Mouse (Mus musculus) embryonic facial prominence, embryonic 11.5 days (tissue): ENCODE results near the gene Bcor. TPM values are rescaled to one million over a fixed set of nuclear protein-coding genes. Genes with fewer than 3 reads are reported as not detected.

Experiments
- ATAC-seq: fragments of 200-750 bp; cut with Nextera tagmentation; replicated peaks from 2 replicates; pipeline ENCODE4 v1.8.0; 2017; ENCODE audit warnings: low read depth; ENCODE audit not compliant: insufficient number of reproducible peaks, low FRiP score, low TSS enrichment
- DNase-seq: peaks from one replicate; pipeline ENCODE4 v3.0.0-alpha.2; 2015; ENCODE audit warnings: low spot score
- H3K27ac ChIP-seq: fragments of 300-500 bp; sonication (generic); replicated peaks from 2 replicates; pipeline ENCODE4 v1.5.1; 2014; ENCODE audit warnings: mild to moderate bottlenecking, low read depth, low read length, control low read depth
- H3K27me3 ChIP-seq: fragments of 300-500 bp; sonication (generic); 2 replicates; pipeline ENCODE4 v1.6.1; 2014; ENCODE audit warnings: mild to moderate bottlenecking, low read length, moderate library complexity, mixed read lengths; ENCODE audit not compliant: control insufficient read depth, insufficient read depth
- H3K36me3 ChIP-seq: fragments of 300-500 bp; sonication (generic); replicated peaks from 2 replicates; pipeline ENCODE4 v1.6.1; 2014; ENCODE audit warnings: low read depth, mild to moderate bottlenecking, low read length, moderate library complexity, mixed read lengths; ENCODE audit not compliant: control insufficient read depth, insufficient read depth
- H3K4me1 ChIP-seq: fragments of 300-500 bp; sonication (generic); 2 replicates; pipeline ENCODE4 v1.6.1; 2014; ENCODE audit warnings: low read length, mixed read lengths; ENCODE audit not compliant: control insufficient read depth, insufficient read depth
- H3K4me2 ChIP-seq: fragments of 300-500 bp; sonication (generic); 2 replicates; pipeline ENCODE4 v1.6.1; 2014; ENCODE audit warnings: low read depth, mild to moderate bottlenecking, control low read depth, low read length, moderate library complexity
- H3K4me3 ChIP-seq: fragments of 300-500 bp; sonication (generic); 2 replicates; pipeline ENCODE4 v1.5.1; 2014; ENCODE audit warnings: low read depth, low read length, control low read depth
- H3K9ac ChIP-seq: fragments of 300-500 bp; sonication (generic); replicated peaks from 2 replicates; pipeline ENCODE4 v1.6.1; 2014; ENCODE audit warnings: mild to moderate bottlenecking, control low read depth, low read length
- H3K9me3 ChIP-seq: fragments of 300-500 bp; sonication (generic); replicated peaks from 2 replicates; pipeline ENCODE4 v1.6.1; 2016; ENCODE audit warnings: mild to moderate bottlenecking, low read length, inconsistent platforms, mixed read lengths; ENCODE audit not compliant: control insufficient read depth
- WGBS: fragments of 180-500 bp; shearing (Covaris S2); extraction: QIAGEN DNeasy Blood & Tissue Kit; methylation state at CpG from one replicate; pipeline ENCODE4 v1.1.7; 2014; 5-methylcytosine and 5-hydroxymethylcytosine counted together
- polyA plus RNA-seq: library from polyadenylated mRNA; unstranded; fragments of >200 nt; fragmentation: Nextera tagmentation; extraction: Ambion mirVana; gene quantifications from 2 replicates; pipeline ENCODE4 v1.2.1, GENCODE M21; 2014

Bcor gene
- polyA plus RNA-seq, 1 experiment from 2014 or later = 26.9 TPM

DNA sequence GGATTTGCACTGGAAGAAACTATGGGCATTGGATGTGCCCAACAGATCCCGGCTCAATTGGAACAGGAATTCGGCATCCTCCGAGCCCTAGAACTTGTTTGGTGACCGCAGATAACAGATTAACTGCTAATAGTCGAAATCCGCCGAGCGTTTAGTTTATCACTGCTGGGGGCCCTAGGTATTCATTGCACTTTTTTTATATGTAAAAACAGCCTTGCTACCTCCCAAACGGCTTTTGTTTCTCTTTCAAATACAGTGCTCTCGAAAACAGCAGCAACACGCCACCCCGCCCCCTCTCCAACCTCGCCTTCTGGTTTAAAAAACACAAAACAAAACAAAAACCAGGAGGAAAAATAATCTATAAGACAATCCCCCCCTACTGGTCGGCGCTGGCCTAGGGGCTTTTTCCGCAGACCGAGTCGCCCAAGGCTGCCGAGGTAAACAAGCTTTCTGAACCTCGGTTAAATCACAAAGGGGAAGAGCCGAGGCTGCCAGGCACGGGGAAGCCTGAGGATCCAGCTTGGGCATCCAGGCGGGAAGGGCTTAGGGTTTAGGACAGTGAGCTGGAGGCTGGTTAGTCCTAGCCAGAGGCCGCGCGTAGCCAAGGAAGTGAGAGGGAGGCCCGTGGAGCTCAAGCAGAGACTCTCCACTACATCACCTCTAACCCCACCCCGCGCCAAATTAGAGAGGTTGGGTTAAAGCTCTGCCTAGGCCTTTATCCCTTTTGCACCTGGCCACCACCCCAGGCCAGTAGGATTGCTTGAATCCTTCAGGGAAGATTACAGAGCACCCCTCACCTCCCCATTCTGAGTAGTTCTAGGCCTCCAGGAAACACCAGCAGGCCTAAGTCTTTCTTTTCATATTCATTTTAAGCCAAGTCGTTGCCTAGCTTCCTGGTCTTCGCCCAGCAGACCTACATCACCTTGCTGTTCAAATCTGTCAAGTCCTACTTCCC, 6.7 kb downstream of the Bcor start:
- no peak overlapping the region for H3K27ac ChIP-seq

DNA sequence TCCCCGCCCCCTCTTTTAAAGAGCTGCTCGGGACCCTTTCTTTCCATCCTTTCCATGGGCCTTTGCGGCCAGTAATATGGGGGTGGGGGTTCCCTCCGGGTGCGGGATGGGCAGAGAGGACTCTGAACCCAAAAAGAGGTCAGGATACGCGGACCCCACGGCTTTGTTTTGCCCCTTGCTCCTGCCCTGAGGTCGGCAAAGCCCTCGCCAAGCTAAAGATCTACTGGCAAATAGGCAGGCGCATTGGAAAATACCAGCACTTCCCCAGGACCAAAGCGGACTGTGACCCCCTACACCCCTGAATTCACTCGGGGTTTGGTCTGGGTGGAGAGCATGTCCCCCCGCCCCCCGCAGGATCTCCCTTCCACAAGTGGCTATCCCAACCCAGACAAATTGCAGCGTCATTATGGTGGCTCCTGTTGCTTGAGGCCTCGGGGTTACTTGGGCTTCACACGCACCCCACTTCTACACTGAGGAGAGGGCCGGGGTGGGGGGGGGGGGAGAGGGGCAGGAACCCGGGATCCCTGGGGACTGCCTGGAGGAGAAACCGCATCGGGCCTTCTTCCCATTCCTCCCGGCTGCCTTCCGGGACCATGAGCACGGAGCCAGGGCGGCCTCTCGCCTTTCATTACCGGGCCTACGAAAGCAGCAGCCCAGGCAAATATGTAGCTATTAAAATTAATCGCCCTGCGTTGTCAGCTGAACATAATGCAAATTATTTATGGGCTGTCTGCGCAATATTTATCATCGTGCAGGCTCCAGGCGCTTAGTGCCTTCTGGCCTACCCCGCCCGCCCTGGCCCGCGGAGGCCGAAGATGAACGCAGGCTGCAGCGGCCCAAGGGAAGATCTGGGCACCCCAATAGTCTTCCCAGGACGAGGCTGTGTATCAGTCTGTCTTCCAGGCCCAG, 7.9 kb downstream of the Bcor start:
- 11% methylated on average over 39 of the region's 42 CpGs for WGBS
- Histone ChIP-seq H3K9ac (peak overlapping the region; percentile 32; the same call in 1 of the 2 replicates), H3K9me3 (no peaks in the 10 kb centered on the region), H3K4me1 (no peaks in the 10 kb centered on the region; the same call in none of the 2 replicates), H3K36me3 (no peaks in the 10 kb centered on the region), H3K27ac (no peak overlapping the region), H3K4me2 (peak overlapping the region; percentile 43), H3K27me3 (peaks cover 23% of the 10 kb centered on the region), H3K4me3 (peak overlapping the region; percentile 24)
- no peak for DNase-seq
- ATAC-seq = no peak

More for the DNA sequence above, 6.7 kb downstream of the Bcor start:
- no peak for ATAC-seq
- 12% methylated on average over 31 of the region's 31 CpGs for WGBS
- Histone ChIP-seq H3K9me3 (no peaks in the 10 kb centered on the region), H3K4me1 (no peaks in the 10 kb centered on the region; the same call in none of the 2 replicates), H3K4me3 (no peak overlapping the region), H3K4me2 (no peak overlapping the region; the same call in 1 of the 2 replicates), H3K36me3 (no peaks in the 10 kb centered on the region), H3K9ac (no peak overlapping the region), H3K27me3 (peaks cover 26% of the 10 kb centered on the region)
- DNase-seq = no peak

DNA sequence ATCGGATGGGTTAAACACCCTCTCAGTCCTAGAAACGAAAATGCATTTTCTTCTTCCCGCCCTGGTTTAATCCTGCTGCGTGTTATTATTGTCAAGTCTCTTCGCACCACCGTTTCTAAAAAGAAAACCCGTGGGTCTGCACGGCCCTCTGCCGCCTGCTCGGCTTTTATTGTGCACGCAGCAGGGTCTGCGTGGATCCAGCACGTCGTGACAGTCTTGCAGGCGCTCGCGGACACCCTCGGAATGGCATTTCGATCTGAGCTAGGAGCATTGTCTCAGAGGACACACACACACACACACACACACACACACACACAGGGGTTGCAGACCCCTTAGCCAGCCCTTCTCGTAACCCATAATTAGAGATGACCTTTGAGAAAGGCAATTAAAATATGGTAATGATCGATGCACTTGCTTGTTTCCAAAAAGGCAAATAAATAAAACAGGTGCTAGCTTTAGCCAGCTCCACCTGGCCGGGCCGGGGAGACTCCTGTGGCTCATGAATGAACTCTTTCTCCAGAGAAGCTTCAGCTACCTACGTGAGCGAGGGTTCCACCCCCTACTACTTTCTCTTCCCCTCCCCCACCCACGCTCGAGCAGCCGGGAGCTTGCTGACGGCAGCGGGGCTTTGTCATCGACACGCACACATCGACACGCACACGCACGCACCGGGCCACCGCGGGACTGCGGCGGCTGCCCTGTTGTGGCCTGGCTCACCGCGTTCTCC, 8.7 kb downstream of the Bcor start:
- H3K27me3 ChIP-seq = peaks cover 22% of the 10 kb centered on the region
- no peak for DNase-seq
- no peaks in the 10 kb centered on the region for H3K36me3 ChIP-seq
- peak overlapping the region; percentile 32; the same call in 1 of the 2 replicates for H3K9ac ChIP-seq
- H3K27ac ChIP-seq = no peak overlapping the region
- H3K9me3 ChIP-seq = no peaks in the 10 kb centered on the region
- peak overlapping the region; percentile 43 for H3K4me2 ChIP-seq
- ATAC-seq = no peak; the same call in 1 of the 2 replicates
- peak overlapping the region; percentile 24 for H3K4me3 ChIP-seq
- H3K4me1 ChIP-seq = no peaks in the 10 kb centered on the region; the same call in none of the 2 replicates
- 2% methylated on average over 43 of the region's 43 CpGs for WGBS

DNA sequence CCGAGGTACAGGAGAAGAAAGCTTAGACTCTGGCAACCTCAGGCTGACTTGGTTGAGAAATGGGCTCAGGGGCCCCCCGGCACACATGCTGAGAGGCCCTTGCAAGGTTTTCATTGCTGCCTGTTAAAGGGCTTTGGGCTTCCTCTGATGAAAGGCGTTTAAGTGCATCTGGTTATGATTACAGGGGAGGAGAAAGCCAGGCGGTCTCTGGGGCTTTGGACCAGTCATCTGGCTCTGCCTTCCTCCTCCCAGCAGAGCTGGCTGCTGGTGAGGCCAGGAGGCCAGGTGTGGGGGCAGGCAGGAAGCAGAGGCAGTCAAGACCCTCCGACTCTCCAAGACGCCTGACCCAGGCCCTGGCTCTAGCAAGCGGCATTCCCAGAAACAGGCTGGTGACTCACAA, 9.7 kb downstream of the Bcor start:
- no peak overlapping the region for H3K9ac ChIP-seq
- DNase-seq (peak; percentile 86), ATAC-seq (peak; percentile 63; the same call in 1 of the 2 replicates)
- H3K4me1 ChIP-seq = no peaks in the 10 kb centered on the region; the same call in 1 of the 2 replicates
- H3K27ac ChIP-seq = no peak overlapping the region
- WGBS = 10% methylated on average over 7 of the region's 7 CpGs
- H3K4me3 ChIP-seq = no peak overlapping the region
- no peaks in the 10 kb centered on the region for H3K36me3 ChIP-seq
- peaks cover 13% of the 10 kb centered on the region for H3K27me3 ChIP-seq
- no peaks in the 10 kb centered on the region for H3K9me3 ChIP-seq
- H3K4me2 ChIP-seq = no peak overlapping the region

- Histone ChIP-seq H3K27ac (no peak overlapping the region), H3K36me3 (no peaks in the 10 kb centered on the region), H3K9ac (no peak overlapping the region), H3K4me2 (no peak overlapping the region), H3K4me1 (no peaks in the 10 kb centered on the region; the same call in 1 of the 2 replicates), H3K27me3 (no peaks in the 10 kb centered on the region; the same call in none of the 2 replicates), H3K9me3 (no peaks in the 10 kb centered on the region), H3K4me3 (no peak overlapping the region)
- DNase-seq (no peak), ATAC-seq (no peak)
- WGBS = 48% methylated on average over 2 of the region's 2 CpGs
Measured at GRCm38 (mm10) chrX:12146263-12146662, 13.9 kb downstream of the Bcor start.

GRCm38 (mm10) chrX:12142832-12143231, 17.3 kb downstream of the Bcor start:
- DNase-seq (no peak), ATAC-seq (no peak)
- no peak overlapping the region for H3K4me3 ChIP-seq
- no peak overlapping the region for H3K9ac ChIP-seq
- H3K27ac ChIP-seq = no peak overlapping the region
- H3K27me3 ChIP-seq = peaks cover 11% of the 10 kb centered on the region
- H3K9me3 ChIP-seq = no peaks in the 10 kb centered on the region
- H3K4me2 ChIP-seq = no peak overlapping the region
- no peaks in the 10 kb centered on the region for H3K36me3 ChIP-seq
- WGBS = 60% methylated on average over 5 of the region's 5 CpGs
- peaks cover 3% of the 10 kb centered on the region; the same call in 1 of the 2 replicates for H3K4me1 ChIP-seq

- peaks cover 23% of the 10 kb centered on the region for H3K27me3 ChIP-seq
- H3K4me2 ChIP-seq = peak overlapping the region; percentile 32
- peaks cover 3% of the 10 kb centered on the region; the same call in 1 of the 2 replicates for H3K4me1 ChIP-seq
- H3K9me3 ChIP-seq = no peaks in the 10 kb centered on the region
- no peaks in the 10 kb centered on the region for H3K36me3 ChIP-seq
- H3K27ac ChIP-seq = no peak overlapping the region; the same call in 1 of the 2 replicates
- 3% methylated on average over 45 of the region's 51 CpGs for WGBS
- DNase-seq (no peak), ATAC-seq (no peak)
- H3K9ac ChIP-seq = peak overlapping the region; percentile 50
- no peak overlapping the region for H3K4me3 ChIP-seq
Measured at GRCm38 (mm10) chrX:12140086-12140740, 19.9 kb downstream of the Bcor start.
